Mouse (Mus musculus) cerebellum, adult 2 months (tissue): ENCODE results near the gene Akap9.
"Not testable (repeated sequence)": the region's sequence is repeated elsewhere in the genome, so short reads cannot be mapped to it uniquely, and the experiment has no call there.

Experiments
- CTCF ChIP-seq: fragments of 200-500 bp; IDR thresholded peaks from 2 replicates; pipeline ENCODE4 v1.5.1; 2011; ENCODE audit warnings: low read depth, mild to moderate bottlenecking, control low read depth, low read length, moderate library complexity, borderline replicate concordance; ENCODE audit not compliant: insufficient read depth
- POLR2A ChIP-seq: fragments of 200-500 bp; IDR thresholded peaks from 2 replicates; pipeline ENCODE4 v1.6.1; 2011; ENCODE audit warnings: low read length, control low read depth, borderline replicate concordance; ENCODE audit not compliant: insufficient read depth

DNA sequence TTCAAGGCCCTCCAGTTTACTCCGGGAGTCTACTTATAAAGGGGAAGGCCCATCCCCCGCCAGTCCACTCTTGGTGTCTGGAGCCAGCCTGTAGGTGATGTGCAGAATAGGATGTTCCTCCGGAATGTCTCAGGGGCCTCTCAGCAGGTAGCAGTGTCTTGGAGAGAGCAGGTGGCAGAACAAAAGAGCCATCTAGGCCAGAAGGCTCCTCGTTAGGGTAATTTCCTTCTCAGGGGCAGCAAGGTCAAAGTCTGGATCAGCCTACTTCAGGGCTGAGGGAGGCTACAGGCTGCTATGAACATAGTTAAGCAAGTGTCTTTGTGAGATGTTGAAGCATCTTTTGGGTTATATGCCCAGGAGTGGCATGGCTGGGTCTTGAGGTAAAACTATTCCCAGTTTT lies 15.3 kb downstream of the Akap9 start:
- not testable (repeated sequence) for TF ChIP-seq CTCF, POLR2A
